Mouse (Mus musculus) heart, postnatal 0 days (tissue): ENCODE results near the gene Syngr1. TPM values are rescaled to one million over a fixed set of nuclear protein-coding genes. Genes with fewer than 3 reads are reported as not detected.

Experiments used
- ATAC-seq: fragments of 200-750 bp; cut with Nextera tagmentation; 2 replicates; pipeline ENCODE4 v1.8.0; 2017; ENCODE audit warnings: low read depth, moderate number of reproducible peaks, moderate library complexity; ENCODE audit not compliant: insufficient read depth
- DNase-seq: peaks from one replicate; pipeline ENCODE4 v3.0.0-alpha.2; 2016; ENCODE audit warnings: low spot score
- H3K27ac ChIP-seq: fragments of 300-500 bp; sonication (generic); 2 replicates; pipeline ENCODE4 v1.5.1; 2014; ENCODE audit warnings: low read depth, mild to moderate bottlenecking
- H3K27me3 ChIP-seq: fragments of 300-500 bp; sonication (generic); 2 replicates; pipeline ENCODE4 v1.6.1; 2014; ENCODE audit warnings: low read length, mixed read lengths; ENCODE audit not compliant: control insufficient read depth, insufficient read depth
- H3K36me3 ChIP-seq: fragments of 300-500 bp; sonication (generic); replicated peaks from 2 replicates; pipeline ENCODE4 v1.6.1; 2014; ENCODE audit warnings: low read length, mixed read lengths; ENCODE audit not compliant: control insufficient read depth, insufficient read depth
- H3K4me1 ChIP-seq: fragments of 300-500 bp; sonication (generic); 2 replicates; pipeline ENCODE4 v1.6.1; 2014; ENCODE audit warnings: antibody characterized with exemption; ENCODE audit not compliant: control insufficient read depth, insufficient read depth
- H3K4me2 ChIP-seq: fragments of 300-500 bp; sonication (generic); 2 replicates; pipeline ENCODE4 v1.6.1; 2014; ENCODE audit warnings: low read depth, mild to moderate bottlenecking, low read length, moderate library complexity
- H3K4me3 ChIP-seq: fragments of 300-500 bp; sonication (generic); 2 replicates; pipeline ENCODE4 v1.5.1; 2014; ENCODE audit warnings: low read depth, low read length
- H3K9ac ChIP-seq: fragments of 300-500 bp; sonication (generic); replicated peaks from 2 replicates; pipeline ENCODE4 v1.6.1; 2014; ENCODE audit warnings: low read depth, low read length, mixed read lengths
- H3K9me3 ChIP-seq: fragments of 300-500 bp; sonication (generic); replicated peaks from 2 replicates; pipeline ENCODE4 v1.6.1; 2016; ENCODE audit warnings: low read length; ENCODE audit not compliant: control insufficient read depth
- CTCF ChIP-seq: IDR thresholded peaks from 2 replicates; pipeline ENCODE4 v1.5.1; 2016; ENCODE audit warnings: antibody characterized with exemption, control low read depth, low read depth
- EP300 ChIP-seq: IDR thresholded peaks from 2 replicates; pipeline ENCODE4 v1.6.1; 2016; ENCODE audit warnings: antibody characterized with exemption, low read depth
- WGBS: fragments of 180-500 bp; shearing (Covaris S2); extraction: QIAGEN DNeasy Blood & Tissue Kit; methylation state at CpG from one replicate; pipeline ENCODE4 v1.1.7; 2014; 5-methylcytosine and 5-hydroxymethylcytosine counted together
- polyA plus RNA-seq: library from polyadenylated mRNA; unstranded; fragments of >200 nt; fragmentation: Nextera tagmentation; extraction: Ambion mirVana; gene quantifications from 2 replicates; pipeline ENCODE4 v1.2.1, GENCODE M21; 2015
- total RNA-seq: library from RNA; depleted of rRNA; stranded (reverse); fragments of >200 nt; gene quantifications from 2 replicates; pipeline ENCODE4 v1.2.3, GENCODE M21; 2014; ENCODE audit warnings: low replicate concordance

Syngr1 gene
- total and polyA plus RNA-seq, 2 experiments from 2014 or later: 140 to 144 TPM

GRCm38 (mm10) chr15:80047973-80048372 lies 43.2 kb upstream of the Syngr1 start:
- H3K36me3 ChIP-seq: no peaks in the 10 kb centered on the region
- DNase-seq: no peak
- no peaks in the 10 kb centered on the region for H3K27me3 ChIP-seq
- no peak overlapping the region for H3K4me2 ChIP-seq
- H3K27ac ChIP-seq: no peak overlapping the region
- H3K4me3 ChIP-seq: no peak overlapping the region
- no peak for TF ChIP-seq EP300
- no peak for TF ChIP-seq CTCF
- no peaks in the 10 kb centered on the region for H3K9me3 ChIP-seq
- peaks cover 22% of the 10 kb centered on the region for H3K4me1 ChIP-seq
- 19% methylated on average over 5 of the region's 5 CpGs for WGBS
- no peak overlapping the region; the same call in 1 of the 2 replicates for H3K9ac ChIP-seq
- no peak for ATAC-seq

- DNase-seq: no peak
- no peaks in the 10 kb centered on the region for H3K27me3 ChIP-seq
- WGBS: 51% methylated on average over 4 of the region's 4 CpGs
- ATAC-seq: peak; percentile 47
- no peaks in the 10 kb centered on the region for H3K9me3 ChIP-seq
- no peak overlapping the region for H3K4me3 ChIP-seq
- H3K4me2 ChIP-seq: no peak overlapping the region
- TF ChIP-seq CTCF (no peak), EP300 (peak; percentile 77)
- H3K27ac ChIP-seq: peak overlapping the region; percentile 82
- peaks cover 34% of the 10 kb centered on the region for H3K4me1 ChIP-seq
- H3K36me3 ChIP-seq: no peaks in the 10 kb centered on the region
- H3K9ac ChIP-seq: no peak overlapping the region
These were observed 41.0 kb upstream of the Syngr1 start for GRCm38 (mm10) chr15:80050093-80050492.

GRCm38 (mm10) chr15:80051092-80051761 lies 39.9 kb upstream of the Syngr1 start:
- Histone ChIP-seq H3K9ac (no peak overlapping the region), H3K4me1 (peaks cover 34% of the 10 kb centered on the region), H3K36me3 (no peaks in the 10 kb centered on the region), H3K27me3 (no peaks in the 10 kb centered on the region), H3K27ac (peak overlapping the region; percentile 82), H3K9me3 (no peaks in the 10 kb centered on the region), H3K4me3 (no peak overlapping the region), H3K4me2 (no peak overlapping the region)
- DNase-seq (no peak), ATAC-seq (peak; percentile 66)
- TF ChIP-seq EP300 (no peak; the same call in 1 of the 2 replicates), CTCF (no peak)
- 67% methylated on average over 19 of the region's 19 CpGs for WGBS

- peak; percentile 6; the same call in 1 of the 2 replicates for ATAC-seq
- H3K36me3 ChIP-seq: no peaks in the 10 kb centered on the region
- H3K4me2 ChIP-seq: no peak overlapping the region
- no peak overlapping the region for H3K4me3 ChIP-seq
- no peak; the same call in 1 of the 2 replicates for TF ChIP-seq EP300
- TF ChIP-seq CTCF: no peak
- peaks cover 34% of the 10 kb centered on the region for H3K4me1 ChIP-seq
- 67% methylated on average over 9 of the region's 9 CpGs for WGBS
- peak overlapping the region; percentile 82 for H3K27ac ChIP-seq
- H3K9ac ChIP-seq: no peak overlapping the region
- no peak for DNase-seq
- no peaks in the 10 kb centered on the region for H3K9me3 ChIP-seq
- H3K27me3 ChIP-seq: no peaks in the 10 kb centered on the region
These were observed 39.4 kb upstream of the Syngr1 start for GRCm38 (mm10) chr15:80051782-80052181.

GRCm38 (mm10) chr15:80053381-80054033 lies 37.6 kb upstream of the Syngr1 start:
- Histone ChIP-seq H3K9me3 (no peaks in the 10 kb centered on the region), H3K4me3 (no peak overlapping the region), H3K9ac (no peak overlapping the region; the same call in 1 of the 2 replicates), H3K4me1 (peaks cover 20% of the 10 kb centered on the region), H3K36me3 (no peaks in the 10 kb centered on the region), H3K27me3 (no peaks in the 10 kb centered on the region), H3K4me2 (no peak overlapping the region), H3K27ac (peak overlapping the region; percentile 55)
- no peak for TF ChIP-seq EP300
- TF ChIP-seq CTCF: peak; percentile 20
- 58% methylated on average over 8 of the region's 8 CpGs for WGBS
- DNase-seq (peak; percentile 26), ATAC-seq (no peak; the same call in 1 of the 2 replicates)
